Mouse (Mus musculus) intestine, embryonic 14.5 days (tissue): ENCODE measurements at regions not wholly inside any gene's neighbourhood (a gene's known extent, or its start where the extent isn't known, plus 50 kb on each side); places are given as distances from the start of the nearest gene placed in this dataset.
"Not testable (repeated sequence)": the region's sequence is repeated elsewhere in the genome, so short reads cannot be mapped to it uniquely, and the experiment has no call there.

Experiments
- ATAC-seq: fragments of 200-750 bp; cut with Nextera tagmentation; replicated peaks from 2 replicates; pipeline ENCODE4 v1.8.0; 2017; ENCODE audit warnings: low read depth, moderate number of reproducible peaks, moderate TSS enrichment, moderate library complexity; ENCODE audit not compliant: low FRiP score, low TSS enrichment
- DNase-seq: peaks from one replicate; pipeline ENCODE4 v3.0.0-alpha.2; 2018; ENCODE audit warnings: low spot score
- H3K27ac ChIP-seq: fragments of 300-500 bp; sonication (generic); 2 replicates; pipeline ENCODE4 v1.5.1; 2014; ENCODE audit warnings: low read depth, mild to moderate bottlenecking, control low read depth
- H3K27me3 ChIP-seq: fragments of 300-500 bp; sonication (generic); replicated peaks from 2 replicates; pipeline ENCODE4 v1.6.1; 2014; ENCODE audit warnings: low read length, control low read depth; ENCODE audit not compliant: control insufficient read depth, insufficient read depth
- H3K36me3 ChIP-seq: fragments of 300-500 bp; sonication (generic); 2 replicates; pipeline ENCODE4 v1.6.1; 2014; ENCODE audit warnings: low read length, control low read depth; ENCODE audit not compliant: control insufficient read depth, insufficient read depth
- H3K4me1 ChIP-seq: fragments of 300-500 bp; sonication (generic); replicated peaks from 2 replicates; pipeline ENCODE4 v1.6.1; 2014; ENCODE audit warnings: low read length, control low read depth, mixed read lengths; ENCODE audit not compliant: control insufficient read depth, insufficient read depth
- H3K4me2 ChIP-seq: fragments of 300-500 bp; sonication (generic); 2 replicates; pipeline ENCODE4 v1.6.1; 2014; ENCODE audit warnings: low read length
- H3K4me3 ChIP-seq: fragments of 300-500 bp; sonication (generic); 2 replicates; pipeline ENCODE4 v1.5.1; 2014; ENCODE audit warnings: low read depth, low read length, control low read depth, mixed read lengths
- H3K9ac ChIP-seq: fragments of 300-500 bp; sonication (generic); 2 replicates; pipeline ENCODE4 v1.6.1; 2014; ENCODE audit warnings: mild to moderate bottlenecking, low read length
- H3K9me3 ChIP-seq: fragments of 300-500 bp; sonication (generic); 2 replicates; pipeline ENCODE4 v1.6.1; 2016; ENCODE audit warnings: low read length, control low read depth; ENCODE audit not compliant: control insufficient read depth
- WGBS: fragments of 180-500 bp; shearing (Covaris S2); extraction: QIAGEN DNeasy Blood & Tissue Kit; methylation state at CpG from one replicate; pipeline ENCODE4 v1.1.7; 2014; 5-methylcytosine and 5-hydroxymethylcytosine counted together

DNA sequence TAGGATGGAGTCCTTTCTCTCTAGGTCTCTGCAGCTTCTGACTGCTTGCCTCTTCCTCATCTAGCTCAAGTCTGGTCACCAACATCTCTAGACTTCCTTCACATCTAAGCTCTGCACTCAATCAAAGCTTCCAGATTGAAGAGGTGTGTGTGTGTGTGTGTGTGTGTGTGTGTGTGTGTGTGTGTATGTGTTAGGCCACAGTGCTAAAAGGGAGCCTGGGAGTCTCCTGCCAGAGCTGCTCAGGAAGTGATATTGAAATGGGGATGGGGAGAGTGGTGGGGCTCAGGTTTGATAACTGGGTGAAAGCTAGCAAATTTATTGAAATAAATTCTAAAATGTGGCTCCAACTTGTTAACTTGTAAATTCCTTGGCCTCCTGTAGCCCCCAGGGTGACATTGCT lies 73.3 kb downstream of the Gm31371 start:
- H3K36me3 ChIP-seq, H3K27ac ChIP-seq, H3K4me3 ChIP-seq, DNase-seq, H3K9me3 ChIP-seq, H3K4me2 ChIP-seq, H3K9ac ChIP-seq, H3K4me1 ChIP-seq, ATAC-seq, H3K27me3 ChIP-seq: not testable (repeated sequence)

DNA sequence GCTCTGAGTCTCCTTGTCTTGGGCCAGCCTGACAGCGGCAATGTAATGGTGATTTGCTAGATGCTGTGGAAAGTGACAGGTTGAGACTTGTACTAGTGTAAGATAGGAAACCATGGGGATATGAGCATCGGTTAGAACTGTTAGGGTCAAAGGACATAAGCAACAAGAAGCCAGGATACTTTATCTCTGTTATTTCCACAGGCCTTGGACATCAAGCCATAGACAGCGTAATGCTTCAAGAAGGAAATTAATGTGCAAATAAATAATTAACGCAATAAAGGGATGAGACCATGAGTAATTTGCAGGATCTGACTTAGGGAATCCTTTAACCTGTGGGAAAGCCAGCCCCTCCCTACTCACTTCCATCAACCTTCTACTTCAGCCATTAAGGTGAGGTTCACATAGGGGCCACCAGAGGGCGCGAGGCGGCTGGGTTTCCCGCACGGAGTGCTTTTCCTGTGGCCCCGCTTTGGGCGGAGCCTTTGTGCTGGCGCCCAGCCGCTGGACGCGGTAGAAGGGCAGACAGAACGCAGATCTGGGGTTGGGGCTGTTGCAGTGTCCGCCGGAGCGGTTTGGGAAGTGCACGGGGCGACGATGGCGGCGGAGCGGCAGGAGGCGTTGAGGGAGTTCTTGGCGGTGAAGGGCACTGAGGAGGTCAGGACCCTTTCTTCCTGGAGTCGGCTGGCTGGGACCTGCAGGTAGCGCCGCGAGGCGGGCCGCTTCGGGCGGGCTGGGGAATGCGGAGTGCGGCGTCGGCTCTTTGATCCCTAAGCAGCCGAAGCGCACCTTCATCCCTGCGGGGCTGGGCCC lies 76.5 kb downstream of the Gm31371 start:
- H3K27me3 ChIP-seq = no peaks in the 10 kb centered on the region
- H3K4me3 ChIP-seq = peak overlapping the region; percentile 39
- H3K27ac ChIP-seq = no peak overlapping the region
- DNase-seq (peak; percentile 90), ATAC-seq (peak; percentile 99)
- H3K4me1 ChIP-seq = no peaks in the 10 kb centered on the region
- H3K9me3 ChIP-seq = peaks cover 13% of the 10 kb centered on the region
- no peaks in the 10 kb centered on the region for H3K36me3 ChIP-seq
- WGBS = 9% methylated on average over 42 of the region's 42 CpGs
- peak overlapping the region; percentile 72 for H3K9ac ChIP-seq
- H3K4me2 ChIP-seq = peak overlapping the region; percentile 61

DNA sequence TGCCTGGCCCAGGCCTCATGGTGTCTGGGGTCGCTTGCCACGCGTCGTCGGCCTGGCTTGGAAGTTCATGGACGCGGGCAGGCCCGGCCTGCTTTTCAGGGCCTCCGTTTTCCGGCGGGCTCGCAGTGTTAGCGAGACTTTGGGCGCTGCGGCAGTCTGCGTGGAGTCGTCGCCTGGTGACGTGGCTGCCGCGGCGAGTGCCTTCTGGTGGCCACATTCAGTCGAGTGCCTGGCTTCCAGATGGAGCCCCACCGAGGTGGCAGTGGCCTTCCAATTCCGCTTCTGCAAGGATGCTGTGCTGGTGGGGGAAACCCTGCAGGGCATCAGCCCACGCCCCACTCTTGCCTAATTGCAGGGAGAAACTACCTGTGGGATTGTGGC lies 77.1 kb downstream of the Gm31371 start:
- 21% methylated on average over 26 of the region's 26 CpGs for WGBS
- not testable (repeated sequence) for H3K4me1 ChIP-seq, H3K27me3 ChIP-seq, H3K36me3 ChIP-seq, DNase-seq, H3K27ac ChIP-seq
- H3K4me2 ChIP-seq = peak overlapping the region; percentile 61
- H3K9ac ChIP-seq = peak overlapping the region; percentile 72
- peak overlapping the region; percentile 39 for H3K4me3 ChIP-seq
- peak; percentile 53 for ATAC-seq
- peaks cover 13% of the 10 kb centered on the region for H3K9me3 ChIP-seq

DNA sequence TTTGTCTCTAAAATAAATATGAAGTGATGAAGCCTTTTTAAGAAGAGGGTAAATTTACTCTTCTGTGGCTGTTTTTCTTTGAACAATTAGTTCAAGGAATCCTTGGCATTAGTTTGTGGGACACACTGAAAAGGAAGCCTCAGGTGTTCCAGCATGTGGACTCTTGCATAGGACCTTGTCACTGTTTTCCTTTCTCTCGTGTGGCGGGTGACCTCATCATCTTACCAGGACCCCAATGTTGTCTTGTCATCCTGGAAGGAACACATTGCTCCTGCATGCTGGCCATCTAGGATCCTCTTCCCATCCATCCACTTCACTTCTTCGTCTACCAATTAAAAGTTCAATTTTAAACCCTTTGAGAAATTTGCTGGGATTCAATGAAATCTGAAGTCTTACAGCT lies 104.9 kb downstream of the Gm31371 start:
- WGBS = 83% methylated on average over 3 of the region's 3 CpGs
- not testable (repeated sequence) for DNase-seq, H3K4me3 ChIP-seq, H3K27ac ChIP-seq, H3K9me3 ChIP-seq, H3K9ac ChIP-seq, H3K4me1 ChIP-seq, ATAC-seq, H3K27me3 ChIP-seq, H3K36me3 ChIP-seq, H3K4me2 ChIP-seq

DNA sequence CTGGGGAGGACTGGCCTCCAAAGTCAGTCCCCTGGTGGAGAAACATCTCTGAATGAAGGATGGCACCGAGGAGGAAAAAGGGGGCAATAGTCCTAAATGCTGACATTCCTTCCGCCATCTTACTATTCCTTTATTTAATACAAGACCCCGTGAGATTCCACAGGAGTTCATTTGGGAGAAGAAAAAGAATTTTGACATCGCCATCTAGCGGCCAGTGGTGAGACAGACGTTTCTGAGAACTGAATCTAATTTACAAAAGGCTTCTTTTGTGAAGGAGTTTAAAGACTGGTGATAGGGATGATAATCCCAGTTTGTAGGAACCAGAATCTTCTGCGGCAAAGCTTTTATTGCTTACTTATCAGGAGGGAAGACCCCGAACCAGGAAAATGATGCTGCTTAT lies 107.8 kb downstream of the Gm31371 start:
- H3K4me1 ChIP-seq, H3K27me3 ChIP-seq, H3K36me3 ChIP-seq, ATAC-seq, H3K4me3 ChIP-seq, H3K4me2 ChIP-seq, H3K27ac ChIP-seq, DNase-seq, H3K9me3 ChIP-seq, H3K9ac ChIP-seq: not testable (repeated sequence)
- WGBS = 72% methylated on average over 8 of the region's 8 CpGs

GRCm38 (mm10) chr8:20013278-20013677 lies 110.1 kb downstream of the Gm31371 start:
- H3K4me1 ChIP-seq, H3K9ac ChIP-seq, DNase-seq, H3K4me2 ChIP-seq, H3K4me3 ChIP-seq, H3K9me3 ChIP-seq, ATAC-seq, H3K27ac ChIP-seq, H3K36me3 ChIP-seq, H3K27me3 ChIP-seq: not testable (repeated sequence)
- 77% methylated on average over 7 of the region's 7 CpGs for WGBS

DNA sequence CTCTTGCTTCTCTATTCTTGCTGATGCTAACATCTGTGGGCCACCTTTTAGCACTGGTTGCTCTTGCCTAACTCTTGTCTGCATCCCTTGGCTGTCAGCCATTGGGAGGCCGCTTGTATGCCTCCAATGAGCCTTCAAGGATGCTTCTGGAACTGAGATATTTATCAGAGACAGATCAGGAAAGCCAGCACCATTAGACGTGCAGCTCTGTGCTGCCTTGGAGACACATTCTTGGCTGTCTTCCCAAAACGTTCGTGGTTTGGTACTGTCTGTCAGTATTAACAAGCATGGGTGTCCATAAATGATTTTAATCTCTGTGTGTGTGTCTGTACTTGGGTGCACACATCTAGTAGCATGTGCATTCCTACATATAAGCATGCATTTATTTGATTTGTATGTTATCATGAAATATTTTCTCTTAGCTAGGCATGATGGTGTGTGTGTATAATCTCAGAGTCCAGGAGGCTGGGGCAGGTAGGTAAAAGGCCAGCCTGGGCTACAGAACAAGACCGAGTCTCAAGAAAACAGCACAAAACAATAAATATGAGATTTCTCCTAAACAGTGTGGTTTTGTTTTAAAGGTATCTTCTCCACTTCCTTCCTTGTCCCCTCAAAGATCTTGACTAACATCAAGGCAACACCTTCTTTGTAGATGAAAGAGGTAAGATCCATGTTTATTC lies 111.4 kb downstream of the Gm31371 start:
- H3K27me3 ChIP-seq, DNase-seq, ATAC-seq, H3K4me3 ChIP-seq, H3K27ac ChIP-seq, H3K4me2 ChIP-seq, H3K9ac ChIP-seq, H3K4me1 ChIP-seq, H3K9me3 ChIP-seq, H3K36me3 ChIP-seq: not testable (repeated sequence)
- WGBS = 62% methylated on average over 5 of the region's 5 CpGs

DNA sequence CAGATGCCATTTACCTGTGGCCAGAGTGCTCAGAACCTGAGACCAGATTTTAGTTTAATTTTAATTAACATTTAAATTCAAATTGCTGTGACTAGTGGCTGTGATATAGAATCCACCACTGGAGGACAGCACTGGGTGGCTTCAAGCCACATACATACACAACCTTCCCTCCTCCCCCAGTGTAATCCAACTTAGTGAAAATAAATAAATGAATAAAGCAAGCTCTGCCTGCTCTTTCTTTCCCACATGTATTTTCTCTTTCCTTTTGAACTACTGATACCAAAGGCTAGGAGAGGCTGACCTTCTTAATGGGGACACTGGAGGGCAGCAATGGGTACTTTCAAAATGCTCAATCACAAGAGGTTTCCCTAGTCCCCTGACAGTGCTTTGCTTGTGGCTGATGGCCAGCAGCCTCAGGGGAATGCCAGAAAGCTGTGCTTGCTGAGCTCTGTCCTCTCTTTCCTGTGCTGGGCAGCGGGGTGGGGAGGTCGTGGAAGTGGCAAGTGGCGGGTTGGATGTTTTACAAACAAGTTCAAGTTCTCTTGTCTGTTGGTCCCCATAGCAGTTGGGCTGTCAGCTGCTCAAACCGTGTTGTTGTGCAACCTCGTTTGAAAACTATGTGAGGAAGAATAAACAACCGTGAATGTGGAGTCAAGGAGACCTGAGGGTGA lies 112.4 kb downstream of the Gm31371 start:
- not testable (repeated sequence) for H3K9me3 ChIP-seq, H3K27me3 ChIP-seq, DNase-seq, H3K36me3 ChIP-seq, H3K9ac ChIP-seq, H3K4me1 ChIP-seq, H3K4me3 ChIP-seq, ATAC-seq, H3K4me2 ChIP-seq, H3K27ac ChIP-seq
- 82% methylated on average over 6 of the region's 6 CpGs for WGBS
